Mouse (Mus musculus) megakaryocyte-erythroid progenitor cell, adult 5-6 weeks (primary cell): ENCODE results near the gene Ccl8. TPM values are rescaled to one million over a fixed set of nuclear protein-coding genes. Genes with fewer than 3 reads are reported as not detected.

Experiments used
- ATAC-seq: replicated peaks from 2 replicates; pipeline ENCODE4 v1.8.0; 2016; ENCODE audit warnings: mild to moderate bottlenecking, inconsistent platforms; ENCODE audit not compliant: severe bottlenecking, poor library complexity, low FRiP score, low TSS enrichment
- total RNA-seq, 2 experiments: library from RNA; stranded (forward) in 1 of 2; stranded (reverse) in 1 of 2; fragments of 200-1000, 215-1000 nt in 1 of 2; fragments of >200 nt in 1 of 2; fragmentation: Nextera tagmentation in 1 of 2; gene quantifications; 2 replicates each; pipeline ENCODE4 v1.2.3; 2014 to 2017

The Ccl8 gene
- total RNA-seq, 2 experiments from 2014 or later, result not detected

- no peak for ATAC-seq
Measured at GRCm38 (mm10) chr11:82163285-82163684, 48.3 kb downstream of the Ccl8 start.

Other genes with a start within 250 kb of the Ccl8 start
- gene Asic2, start 146.7 kb upstream of the Ccl8 start, total RNA-seq (2014; fragmentation: Nextera tagmentation), result not detected in 2 replicates
- not detected in 2 replicates for gene Asic2, start 146.7 kb upstream of the Ccl8 start, total RNA-seq (2017)
- not detected in 2 replicates for gene Ccl2, start 79.6 kb upstream of the Ccl8 start, total RNA-seq (2014; fragmentation: Nextera tagmentation)
- 0.99 TPM in 1 of 2 replicates, not detected in the other for gene Ccl2, start 79.6 kb upstream of the Ccl8 start, total RNA-seq (2017)
- not detected in 2 replicates for gene Gm17268, start 76.6 kb upstream of the Ccl8 start, total RNA-seq (2014; fragmentation: Nextera tagmentation)
- gene Gm17268, start 76.6 kb upstream of the Ccl8 start, total RNA-seq (2017), result not detected in 2 replicates
- gene Ccl7, start 69.5 kb upstream of the Ccl8 start, total RNA-seq (2014; fragmentation: Nextera tagmentation), result not detected in 2 replicates
- not detected in 2 replicates for gene Ccl7, start 69.5 kb upstream of the Ccl8 start, total RNA-seq (2017)
- gene Ccl11, start 57.4 kb upstream of the Ccl8 start, total RNA-seq (2014; fragmentation: Nextera tagmentation), result not detected in 2 replicates
- not detected in 2 replicates for gene Ccl11, start 57.4 kb upstream of the Ccl8 start, total RNA-seq (2017)
- not detected in 2 replicates for gene Ccl12, start 13.3 kb upstream of the Ccl8 start, total RNA-seq (2014; fragmentation: Nextera tagmentation)
- not detected in 2 replicates for gene Ccl12, start 13.3 kb upstream of the Ccl8 start, total RNA-seq (2017)
- gene Ccl1, start 190.5 kb downstream of the Ccl8 start, total RNA-seq (2014; fragmentation: Nextera tagmentation), result not detected in 2 replicates
- gene Ccl1, start 190.5 kb downstream of the Ccl8 start, total RNA-seq (2017), result not detected in 2 replicates